Mouse (Mus musculus): ENCODE data around the gene Gli2.

Gene Gli2

DNA sequence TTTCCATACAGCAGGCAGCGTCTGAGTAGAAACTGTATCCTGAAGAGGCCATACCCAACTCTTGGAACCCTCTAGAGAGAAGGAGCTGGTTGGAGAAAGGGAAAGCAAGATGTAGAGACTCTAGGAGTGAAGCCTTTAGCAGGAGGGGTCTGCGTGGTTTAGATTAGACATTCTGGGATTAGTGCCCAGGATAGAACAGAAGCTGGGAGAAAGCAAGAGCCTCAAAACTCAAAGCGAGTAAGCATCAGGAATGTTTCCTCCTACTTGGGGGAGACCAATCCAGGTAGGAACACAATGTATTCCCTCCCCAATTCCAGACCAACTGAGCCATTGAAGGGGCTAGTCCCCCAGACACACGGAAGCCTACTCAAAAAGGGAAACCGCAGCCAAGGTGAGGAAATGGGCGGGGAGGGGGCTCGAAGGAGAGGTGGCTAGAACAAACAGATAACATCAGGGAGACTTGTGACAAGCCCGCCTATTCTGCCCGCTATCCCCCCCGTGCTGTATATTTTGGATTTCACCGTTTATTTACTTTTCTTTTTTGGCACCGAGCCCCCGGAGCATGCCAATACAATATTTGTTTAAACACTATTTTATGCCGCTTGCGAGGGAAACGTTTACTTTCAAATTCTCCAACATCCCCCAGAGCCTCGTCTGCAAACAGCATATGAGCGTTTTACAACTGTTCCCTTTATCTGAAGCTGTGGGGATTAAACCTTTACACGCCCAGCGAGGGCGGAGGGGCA, 2.1 kb downstream of the Gli2 start:
- no peak for DNase-seq (ENCODE audit: low spot score in 2 of 2)

DNA sequence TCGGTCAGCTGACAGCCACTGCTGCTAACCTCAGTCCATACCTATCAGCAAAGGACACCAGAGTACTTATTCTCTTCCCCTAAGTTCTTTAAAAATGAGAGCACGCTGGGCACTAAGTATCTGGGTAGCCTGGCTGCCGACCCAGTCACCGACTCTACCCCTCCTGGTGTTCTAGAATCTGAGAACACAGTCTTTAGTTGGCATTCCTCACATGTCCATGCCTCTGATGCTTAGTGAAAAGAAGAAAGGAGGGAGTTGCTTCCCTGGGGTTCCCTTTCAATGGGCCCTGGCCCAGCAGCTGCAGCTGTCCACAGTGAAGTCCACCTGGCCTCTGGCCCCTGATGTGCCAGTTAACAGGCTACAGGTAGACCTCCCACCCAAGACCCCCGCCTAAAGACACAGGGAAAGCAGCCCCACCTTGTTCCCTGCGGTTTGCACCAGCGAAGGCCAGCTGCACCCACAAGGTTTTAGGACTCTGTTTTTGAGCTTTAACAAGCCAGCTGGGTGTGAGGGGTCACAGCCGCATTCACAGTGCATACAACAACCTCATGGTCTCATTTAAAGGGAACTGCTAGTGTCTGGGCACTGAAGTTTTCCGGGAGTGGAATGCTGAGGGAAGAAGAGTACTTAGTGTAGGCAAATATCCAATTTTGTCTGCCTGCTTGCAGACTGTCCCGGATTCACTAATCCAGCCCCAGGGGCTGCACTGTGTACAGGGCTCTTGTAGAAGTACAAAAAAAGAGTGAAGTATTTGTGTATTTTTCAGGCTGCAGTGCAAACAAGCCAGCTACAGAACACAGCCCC, 3.4 kb downstream of the Gli2 start:
- DNase-seq (ENCODE audit: low spot score in 2 of 2), result no peak

- no peak for DNase-seq (ENCODE audit: low spot score in 2 of 2)
Measured at GRCm38 (mm10) chr1:119048988-119049387, 4.4 kb downstream of the Gli2 start.

DNA sequence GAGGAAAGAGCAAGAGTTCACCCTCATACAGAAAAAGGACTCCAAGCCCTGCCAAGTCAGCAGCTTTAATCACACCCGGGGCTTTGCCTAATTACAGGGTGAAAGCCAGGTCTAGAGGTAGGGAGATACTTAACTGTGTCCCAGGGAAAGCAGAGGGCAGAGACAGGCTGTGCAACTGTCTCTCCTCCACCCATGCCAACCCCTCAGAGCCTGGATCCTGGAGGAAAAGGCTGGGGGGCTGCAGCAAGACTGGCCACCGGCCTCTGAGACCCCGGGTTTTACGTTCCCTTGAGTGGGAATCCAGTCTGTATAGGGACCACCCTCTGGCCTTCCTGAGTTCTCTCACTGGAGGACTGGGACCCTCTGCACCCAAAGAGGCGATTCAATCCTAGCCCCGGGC, 4.9 kb downstream of the Gli2 start:
- DNase-seq (ENCODE audit: low spot score in 2 of 2), result no peak

DNA sequence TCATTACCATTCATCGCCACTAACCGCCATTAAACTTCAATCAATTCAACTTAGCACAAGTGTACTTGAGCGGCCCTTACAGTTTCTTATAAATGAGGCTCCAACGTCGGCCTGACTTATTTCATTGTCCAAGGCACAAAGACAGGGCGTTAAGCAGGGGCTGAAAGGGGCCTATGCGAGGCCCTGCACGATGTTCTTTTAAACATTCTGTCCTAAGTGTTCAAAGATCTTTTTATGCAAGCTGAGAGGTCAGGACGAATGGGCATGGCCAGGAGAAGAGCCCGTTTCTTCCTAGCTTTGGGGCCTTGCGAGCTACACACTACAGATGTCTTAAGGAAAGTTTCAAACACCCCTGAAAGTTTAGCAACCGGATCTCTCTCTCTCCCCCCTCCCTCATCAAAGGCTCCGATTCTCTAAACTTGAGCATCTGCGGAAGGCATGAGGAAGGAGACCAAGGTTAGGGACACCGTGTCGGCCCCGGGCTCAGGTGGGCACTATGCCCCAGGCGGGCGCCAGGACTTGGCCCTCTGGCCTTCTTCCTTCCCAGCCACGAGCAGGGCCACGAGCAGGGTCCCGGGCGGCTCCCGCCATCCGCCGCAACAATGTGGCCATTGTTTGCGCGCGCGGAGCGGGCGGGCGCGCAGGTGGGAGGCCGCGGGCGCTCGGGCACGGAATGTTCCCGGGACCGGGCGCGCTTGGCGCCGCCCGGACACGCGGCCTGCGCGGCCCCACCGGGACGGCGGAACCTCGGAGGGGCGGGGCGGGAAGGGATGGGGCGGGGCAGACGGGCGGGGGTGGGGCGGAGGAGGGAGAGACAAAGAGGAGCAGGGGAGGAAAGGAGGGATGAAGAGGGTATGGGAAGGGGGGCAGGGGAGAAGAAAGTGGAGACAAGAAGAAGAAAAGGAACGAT, 5.7 kb downstream of the Gli2 start:
- DNase-seq (ENCODE audit: low spot score in 2 of 2), result no peak

DNA sequence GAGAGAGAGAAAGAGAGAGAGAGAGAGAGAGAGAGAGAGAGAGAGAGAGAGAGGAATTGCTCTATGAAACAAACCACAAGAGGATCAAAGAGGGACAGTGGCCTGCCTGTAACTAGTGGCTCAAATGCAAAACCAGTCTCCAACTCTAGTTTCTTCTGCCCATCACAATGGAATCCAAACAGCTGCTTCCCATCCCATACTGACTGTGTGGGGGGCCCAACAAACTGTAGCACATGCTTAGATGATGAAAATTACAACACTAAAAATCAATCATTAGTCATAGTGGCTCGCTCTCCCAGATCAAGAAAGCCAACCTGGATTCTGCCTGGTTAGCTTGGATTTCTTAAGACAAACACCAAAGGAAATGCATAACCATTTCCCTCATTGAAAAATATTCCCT, 15.0 kb downstream of the Gli2 start:
- DNase-seq (ENCODE audit: low spot score in 2 of 2), result no peak

GRCm38 (mm10) chr1:119035931-119036330, 17.5 kb downstream of the Gli2 start:
- DNase-seq (ENCODE audit: low spot score in 2 of 2), result no peak

DNA sequence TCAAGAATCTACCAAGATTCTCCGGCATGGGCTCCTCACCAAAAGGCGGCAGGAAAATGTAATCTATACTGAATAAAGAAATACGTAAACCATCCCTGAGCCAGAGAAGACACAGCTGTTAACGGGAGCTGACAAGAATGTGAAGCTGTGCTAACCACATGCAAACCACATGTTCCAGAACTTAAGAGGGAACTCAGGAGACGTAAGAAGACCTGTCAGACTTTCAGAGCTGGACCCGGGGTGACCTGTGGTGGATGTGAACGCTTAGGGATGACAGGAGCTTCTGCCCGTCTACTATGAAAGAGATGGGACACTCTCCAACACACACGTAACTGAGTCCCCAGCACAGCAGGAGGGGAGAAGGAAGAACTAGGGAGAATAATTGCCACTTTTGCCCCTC, 18.1 kb downstream of the Gli2 start:
- no peak for DNase-seq (ENCODE audit: low spot score in 2 of 2)

- no peak for DNase-seq (ENCODE audit: low spot score in 2 of 2)
Measured at GRCm38 (mm10) chr1:119034163-119034705, 19.2 kb downstream of the Gli2 start.

DNA sequence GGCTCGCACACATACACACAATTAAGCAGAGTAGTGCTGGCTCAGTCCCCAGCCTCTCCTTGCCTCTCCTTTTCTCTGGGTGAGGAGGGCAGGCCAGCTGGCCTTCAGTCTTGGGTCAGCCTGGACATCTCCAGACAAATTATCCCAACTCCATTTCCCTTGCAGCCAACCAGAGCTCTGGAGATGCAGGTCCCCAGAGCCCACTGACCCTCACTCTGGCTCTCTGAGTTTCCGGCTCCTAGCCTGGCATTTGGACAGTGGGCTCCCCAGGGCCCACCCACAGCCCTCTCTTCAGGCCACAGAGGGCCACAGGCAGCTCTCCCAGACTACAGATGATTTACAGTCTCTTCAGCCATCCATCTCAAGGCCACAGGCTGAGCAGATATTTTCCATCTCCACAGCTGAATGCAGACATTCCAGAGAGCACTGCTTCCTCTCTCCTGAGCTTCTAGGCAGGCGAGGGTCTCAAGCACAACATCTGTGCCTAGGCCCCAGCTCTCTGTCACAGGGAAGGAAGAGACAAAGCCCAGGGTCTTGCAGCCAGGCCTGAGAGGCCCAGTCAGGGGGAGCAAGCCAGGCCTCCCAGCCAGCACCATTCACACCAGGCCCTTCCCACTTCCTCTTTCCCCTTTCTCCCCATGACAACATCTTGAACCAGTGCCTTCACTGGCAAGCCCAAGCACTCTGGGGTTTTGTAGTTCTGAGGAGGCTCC, 19.8 kb downstream of the Gli2 start:
- peak; percentile 40 to 54 for DNase-seq (ENCODE audit: low spot score in 2 of 2)

GRCm38 (mm10) chr1:119031185-119031584, 22.2 kb downstream of the Gli2 start:
- no peak for DNase-seq (ENCODE audit: low spot score in 2 of 2)

- DNase-seq (ENCODE audit: low spot score in 2 of 2), result no peak
Measured at GRCm38 (mm10) chr1:119025647-119026358, 27.6 kb downstream of the Gli2 start.

GRCm38 (mm10) chr1:119022311-119022710, 31.1 kb downstream of the Gli2 start:
- DNase-seq (ENCODE audit: low spot score in 2 of 2), result no peak

DNA sequence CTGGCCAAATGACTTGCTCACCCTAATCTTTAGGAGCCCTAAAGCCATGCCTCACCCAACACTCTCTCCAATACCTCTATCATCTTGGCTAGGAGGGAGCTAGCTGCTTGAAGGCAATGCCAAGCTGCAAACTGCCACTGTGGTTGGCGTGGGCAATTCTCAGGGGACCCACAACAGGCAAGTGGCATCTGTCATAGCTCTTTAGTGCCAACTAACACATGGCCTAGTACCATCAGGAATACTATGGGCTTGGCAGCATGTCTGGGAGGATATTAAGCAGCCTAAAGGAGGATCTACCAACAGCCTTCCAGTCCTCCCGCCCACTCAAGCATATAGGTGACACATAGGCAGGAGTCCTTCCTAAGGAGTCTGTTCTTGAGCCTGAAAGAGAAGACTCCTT, 33.3 kb downstream of the Gli2 start:
- no peak for DNase-seq (ENCODE audit: low spot score in 2 of 2)

DNA sequence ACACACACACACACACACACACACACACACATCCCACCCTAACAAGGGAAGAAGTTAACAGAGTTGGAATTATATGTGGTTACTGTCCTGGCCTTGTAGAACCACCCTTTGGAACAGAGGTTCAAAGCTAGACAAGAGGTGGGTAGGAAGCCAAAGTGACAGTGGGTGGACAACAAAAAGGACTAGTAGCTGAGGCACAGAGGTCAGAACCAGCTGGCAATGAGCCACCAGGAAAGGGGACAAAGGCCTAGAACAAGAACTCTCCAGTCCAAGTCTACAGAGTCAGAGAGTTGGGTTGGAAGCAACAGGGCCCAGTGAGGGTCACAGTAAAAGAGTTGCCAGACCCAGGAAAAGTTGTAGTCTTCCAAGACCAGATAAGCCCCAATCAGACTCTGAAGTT, 34.4 kb downstream of the Gli2 start:
- no peak for DNase-seq (ENCODE audit: low spot score in 2 of 2)

DNA sequence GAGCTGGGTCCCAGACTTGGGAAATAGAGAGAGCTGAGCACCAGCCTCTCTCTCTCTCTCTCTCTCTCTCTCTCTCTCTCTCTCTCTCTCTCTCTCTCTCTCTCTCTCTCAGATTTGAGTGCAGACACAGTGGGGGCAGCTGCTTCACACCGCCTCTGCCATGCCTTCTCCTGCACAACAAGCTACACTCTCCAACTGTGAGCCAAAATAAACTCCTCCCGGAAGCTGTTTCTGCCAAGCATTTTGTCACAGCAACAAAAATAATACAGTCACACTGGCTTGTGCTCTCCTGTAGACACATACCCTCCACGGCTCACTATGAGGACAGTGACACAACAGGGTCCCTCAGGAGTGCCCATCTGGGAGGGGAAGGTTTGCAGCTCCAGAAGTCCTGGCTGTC, 36.6 kb downstream of the Gli2 start:
- DNase-seq (ENCODE audit: low spot score in 2 of 2), result peak in 1 of 2 experiments; percentile 24

DNA sequence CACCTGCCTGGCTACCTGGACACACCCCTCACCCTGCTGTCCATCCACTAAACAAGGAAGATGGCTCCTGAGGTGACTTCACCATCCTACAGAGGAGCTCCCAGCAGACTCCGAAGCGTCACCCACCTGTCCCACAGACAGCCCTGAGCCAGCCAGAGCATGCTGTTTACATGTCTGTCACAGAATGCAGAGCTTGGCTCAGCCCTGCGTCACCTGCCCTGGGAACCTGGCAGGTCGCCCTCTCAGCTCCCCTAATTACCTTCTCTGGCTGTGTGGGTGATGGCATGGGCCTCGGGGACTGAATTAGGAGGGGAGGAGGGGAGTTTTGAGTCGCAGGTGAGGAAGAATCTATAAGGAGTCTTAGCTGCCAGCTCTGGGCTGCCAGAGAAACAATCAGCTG, 38.3 kb downstream of the Gli2 start:
- DNase-seq (ENCODE audit: low spot score in 2 of 2), result no peak

- DNase-seq (ENCODE audit: low spot score in 2 of 2), result no peak
Measured at GRCm38 (mm10) chr1:119008949-119009348, 44.5 kb downstream of the Gli2 start.

- no peak for DNase-seq (ENCODE audit: low spot score in 2 of 2)
Measured at GRCm38 (mm10) chr1:119003852-119004398, 49.5 kb downstream of the Gli2 start.

DNA sequence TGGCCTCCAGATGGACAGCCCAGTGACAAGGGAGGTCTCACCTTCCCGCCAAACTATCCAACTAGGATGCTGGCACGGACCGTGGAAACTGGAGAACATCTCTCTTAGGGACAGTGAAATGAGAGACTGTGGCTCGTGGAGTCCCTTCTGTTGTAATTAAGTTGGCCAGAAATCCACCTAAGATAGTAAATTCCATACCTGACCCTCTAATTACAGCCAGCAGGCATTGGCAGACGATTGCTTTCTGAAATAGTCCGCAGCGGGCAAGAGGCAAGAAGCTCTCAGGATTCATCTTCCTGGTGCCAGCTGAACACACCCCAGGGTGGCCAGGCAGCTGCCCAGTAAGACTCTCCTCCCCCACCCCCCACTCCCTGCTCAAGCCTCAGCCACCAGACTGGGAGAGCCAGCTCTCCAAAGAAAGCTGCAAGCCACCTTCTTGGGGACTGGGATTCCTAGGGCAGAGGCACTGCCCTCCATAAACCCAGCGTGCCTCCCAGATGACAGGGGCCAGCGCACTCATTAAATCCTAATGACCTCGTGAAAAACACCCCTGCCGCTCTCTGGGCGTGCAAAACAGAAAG, 51.9 kb downstream of the Gli2 start:
- no peak for DNase-seq (ENCODE audit: low spot score in 2 of 2)
